Mouse (Mus musculus) urinary bladder, adult 18-20 months (tissue): ENCODE results near the gene Pllp.

Experiments used
- DNase-seq, 2 experiments: peaks; one replicate each; pipeline ENCODE4 v3.0.0; 2022; ENCODE audit warnings: low spot score in 2 of 2, mixed read lengths in 2 of 2

The Pllp gene

GRCm38 (mm10) chr8:94654994-94655393 is 41.1 kb downstream of the Pllp start:
- no peak for DNase-seq

DNA sequence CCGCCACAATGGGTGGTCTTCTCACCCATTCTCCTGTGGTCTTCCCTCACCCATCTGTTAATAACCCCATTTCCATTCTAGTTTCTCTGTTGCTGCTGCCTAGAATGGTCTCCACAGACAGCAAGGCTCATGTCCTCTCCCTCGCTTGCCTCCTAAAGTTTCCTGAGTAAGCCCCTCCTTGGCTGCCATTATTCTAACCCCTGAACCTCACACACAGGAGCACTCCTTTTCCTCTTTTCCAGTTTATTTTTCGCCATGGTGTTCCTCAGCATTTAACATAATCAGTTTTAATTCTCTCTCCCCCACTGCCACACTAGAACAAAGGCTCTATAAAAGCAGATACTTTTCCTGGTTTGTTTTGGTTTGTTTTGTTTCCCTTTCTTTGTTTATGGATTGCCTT is 43.1 kb downstream of the Pllp start:
- no peak for DNase-seq

GRCm38 (mm10) chr8:94649496-94649895 is 46.6 kb downstream of the Pllp start:
- DNase-seq = no peak

DNA sequence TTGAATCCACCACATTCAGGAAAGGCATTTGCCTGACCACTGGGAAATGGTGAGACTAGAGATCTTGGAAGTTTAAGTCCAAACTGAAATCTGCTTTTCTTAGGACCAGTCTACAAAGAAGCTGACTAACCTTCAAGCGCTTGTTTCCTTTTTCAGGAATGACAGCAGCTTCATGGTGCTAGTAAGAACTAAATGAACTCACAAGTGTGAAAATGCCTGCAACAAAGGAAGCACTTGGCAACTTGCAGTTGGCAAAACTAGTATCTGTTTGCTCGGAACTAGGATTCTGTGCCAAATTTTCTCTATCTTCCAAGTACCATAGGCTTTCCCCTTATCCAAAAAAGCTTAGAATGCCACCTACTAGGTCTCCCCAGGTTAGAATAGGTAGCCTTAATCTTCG is 49.9 kb downstream of the Pllp start:
- DNase-seq = no peak

DNA sequence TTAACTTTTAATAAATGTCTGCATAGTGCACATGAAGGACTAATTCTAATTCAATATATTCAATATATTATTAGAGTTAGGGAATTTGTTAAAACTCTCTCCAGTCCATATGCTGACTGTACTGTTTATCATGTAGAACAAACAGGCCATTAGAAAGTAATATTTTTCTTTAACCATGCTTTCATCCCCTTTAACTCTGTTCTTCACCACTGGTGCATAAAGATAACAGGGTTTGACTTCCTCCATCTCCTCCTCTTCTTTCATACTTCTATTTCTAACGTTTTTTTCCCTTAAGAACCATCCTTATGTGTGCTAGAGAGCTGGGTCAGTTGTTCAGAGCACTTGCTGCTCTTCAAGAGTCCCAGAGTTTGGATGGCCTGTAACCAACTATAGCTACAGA is 50.9 kb downstream of the Pllp start:
- DNase-seq = no peak

GRCm38 (mm10) chr8:94641938-94642337 is 54.1 kb downstream of the Pllp start:
- DNase-seq = no peak

- no peak for DNase-seq
Observed at GRCm38 (mm10) chr8:94641183-94641582, 54.9 kb downstream of the Pllp start.

- DNase-seq = no peak
Observed at GRCm38 (mm10) chr8:94634211-94634610, 61.9 kb downstream of the Pllp start.

DNA sequence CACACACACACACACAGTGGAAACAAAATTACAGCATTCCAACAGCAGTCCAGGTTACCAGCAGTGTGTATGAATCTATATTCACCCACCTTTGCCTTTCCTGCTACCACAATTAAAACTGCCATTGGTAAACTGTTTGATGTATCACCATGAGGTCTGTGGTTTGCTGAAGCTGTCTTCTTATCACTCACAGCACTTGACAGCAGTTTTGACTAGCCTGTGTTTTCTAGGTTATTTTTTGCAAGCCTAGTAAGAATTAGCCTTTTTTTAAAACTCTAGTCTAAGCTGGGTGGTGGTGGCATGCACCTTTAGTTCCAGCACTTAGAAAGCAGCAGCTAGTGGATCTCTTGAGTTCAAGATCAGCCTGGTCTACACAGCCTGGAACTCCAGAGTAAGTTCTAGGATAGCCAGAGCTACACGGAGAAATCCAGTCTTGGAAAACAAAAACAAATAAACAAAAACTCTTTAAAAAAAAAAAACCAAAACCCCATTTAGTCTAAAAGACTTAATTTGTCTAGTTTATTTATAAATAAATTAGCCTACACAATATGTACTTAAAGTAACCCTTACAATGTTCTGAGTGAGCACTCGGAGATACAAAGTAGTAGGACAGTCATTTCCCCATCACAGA is 62.4 kb downstream of the Pllp start:
- DNase-seq = no peak
